Mouse (Mus musculus) E14TG2a.4 (cell line): ENCODE measurements around the gene 1700003E16Rik.

ENCODE experiments used
- H3K27me3 ChIP-seq: 2 replicates; pipeline ENCODE4 v1.6.1; 2014; ENCODE audit warnings: low read length, control low read depth; ENCODE audit not compliant: insufficient read depth
- H3K36me3 ChIP-seq: 2 replicates; pipeline ENCODE4 v1.6.1; 2014; ENCODE audit warnings: low read length, control low read depth; ENCODE audit not compliant: insufficient read depth
- H3K4me1 ChIP-seq: replicated peaks from 2 replicates; pipeline ENCODE4 v1.6.1; 2014; ENCODE audit warnings: low read depth, low read length, control low read depth
- H3K4me3 ChIP-seq: replicated peaks from 2 replicates; pipeline ENCODE4 v1.5.1; 2014; ENCODE audit warnings: mild to moderate bottlenecking, low read length
- H3K9me3 ChIP-seq: 2 replicates; pipeline ENCODE4 v1.6.1; 2014; ENCODE audit warnings: low read length, control low read depth
- CTCF ChIP-seq: conservative IDR thresholded peaks from 2 replicates; pipeline ENCODE4 v1.5.1; 2014; ENCODE audit warnings: low read length
- NANOG ChIP-seq: IDR thresholded peaks from 2 replicates; pipeline ENCODE4 v1.6.1; 2014; ENCODE audit warnings: borderline replicate concordance, low read length, mixed read lengths
- POU5F1 ChIP-seq: IDR thresholded peaks from 2 replicates; pipeline ENCODE4 v1.6.1; 2014; ENCODE audit warnings: low read length, borderline replicate concordance

Gene 1700003E16Rik

GRCm38 (mm10) chr6:83135571-83136161, 20.5 kb upstream of the 1700003E16Rik start:
- TF ChIP-seq POU5F1 (no peak), NANOG (no peak), CTCF (no peak)
- H3K9me3 ChIP-seq = no peaks in the 10 kb centered on the region
- H3K27me3 ChIP-seq = peaks cover 66% of the 10 kb centered on the region
- no peaks in the 10 kb centered on the region for H3K36me3 ChIP-seq
- peak overlapping the region; percentile 66 for H3K4me3 ChIP-seq
- H3K4me1 ChIP-seq = peaks cover 58% of the 10 kb centered on the region

DNA sequence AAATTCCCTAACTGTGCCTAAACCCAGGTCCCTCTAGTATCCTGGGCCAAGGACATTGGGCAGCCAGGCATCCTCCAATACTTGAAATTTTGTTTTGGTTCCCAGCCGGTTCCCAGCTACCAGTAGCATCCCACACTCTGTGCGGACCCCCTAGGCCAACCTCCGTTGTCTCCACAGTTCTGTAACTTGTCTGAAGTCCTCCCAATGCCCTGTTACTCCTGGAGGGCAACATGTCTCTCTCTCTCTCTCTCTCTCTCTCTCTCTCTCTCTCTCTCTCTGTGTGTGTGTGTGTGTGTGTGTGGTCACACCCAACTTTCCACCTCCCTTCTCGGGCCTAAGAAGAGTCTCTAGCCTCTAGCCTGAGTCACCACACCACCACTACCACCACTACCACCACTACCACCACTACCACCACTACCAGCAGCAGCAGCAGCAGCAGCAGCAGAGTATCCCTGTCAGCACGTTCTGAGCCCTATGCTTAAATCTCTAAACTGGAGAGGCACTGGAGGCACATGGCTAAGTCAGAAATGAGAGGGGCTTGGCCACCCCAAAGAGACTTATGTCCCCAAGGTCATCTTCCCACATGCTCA, 19.8 kb upstream of the 1700003E16Rik start:
- Histone ChIP-seq H3K36me3 (no peaks in the 10 kb centered on the region), H3K27me3 (peaks cover 70% of the 10 kb centered on the region), H3K4me3 (peak overlapping the region; percentile 69), H3K4me1 (peaks cover 52% of the 10 kb centered on the region), H3K9me3 (peaks cover 2% of the 10 kb centered on the region; the same call in 1 of the 2 replicates)
- TF ChIP-seq POU5F1 (no peak), CTCF (no peak), NANOG (no peak)

DNA sequence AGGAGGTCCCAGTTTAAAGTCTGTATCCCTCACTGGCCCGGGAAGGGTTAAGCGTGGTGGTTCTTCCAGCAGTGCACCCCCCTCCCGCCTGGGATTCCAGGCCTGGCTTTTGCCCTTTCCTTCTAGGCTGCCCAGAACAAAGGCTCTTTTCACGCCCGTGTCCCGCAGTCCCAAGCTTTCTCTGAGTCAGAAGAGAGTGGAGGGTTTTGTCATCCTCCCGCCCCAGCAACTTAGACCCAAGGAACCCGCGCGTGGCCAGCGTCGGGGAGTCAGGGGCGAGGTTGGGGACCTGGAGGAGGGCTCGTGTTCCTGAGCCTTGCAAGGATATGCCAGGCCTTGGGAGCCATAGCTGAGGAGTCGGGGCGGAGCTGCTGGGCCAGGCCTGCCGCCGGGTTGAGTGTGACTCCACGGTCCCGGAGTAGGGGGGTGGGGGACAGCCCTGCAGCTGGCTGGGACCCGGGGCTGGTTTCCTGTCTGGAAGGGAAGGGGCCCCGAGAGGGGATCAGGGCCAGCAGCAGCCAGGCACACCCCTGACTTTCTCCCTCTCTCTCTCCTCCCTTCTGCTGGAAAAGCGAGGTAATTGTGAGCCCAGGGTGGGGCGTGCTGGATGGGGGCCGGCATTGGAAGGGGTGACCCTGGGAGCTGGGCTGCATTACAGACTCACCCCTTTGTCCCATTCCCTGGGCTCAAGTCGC, 19.2 kb upstream of the 1700003E16Rik start:
- Histone ChIP-seq H3K36me3 (no peaks in the 10 kb centered on the region), H3K27me3 (peaks cover 77% of the 10 kb centered on the region), H3K4me3 (peak overlapping the region; percentile 69), H3K9me3 (peaks cover 5% of the 10 kb centered on the region; the same call in 1 of the 2 replicates), H3K4me1 (peaks cover 48% of the 10 kb centered on the region)
- TF ChIP-seq NANOG (no peak), POU5F1 (no peak), CTCF (no peak)

DNA sequence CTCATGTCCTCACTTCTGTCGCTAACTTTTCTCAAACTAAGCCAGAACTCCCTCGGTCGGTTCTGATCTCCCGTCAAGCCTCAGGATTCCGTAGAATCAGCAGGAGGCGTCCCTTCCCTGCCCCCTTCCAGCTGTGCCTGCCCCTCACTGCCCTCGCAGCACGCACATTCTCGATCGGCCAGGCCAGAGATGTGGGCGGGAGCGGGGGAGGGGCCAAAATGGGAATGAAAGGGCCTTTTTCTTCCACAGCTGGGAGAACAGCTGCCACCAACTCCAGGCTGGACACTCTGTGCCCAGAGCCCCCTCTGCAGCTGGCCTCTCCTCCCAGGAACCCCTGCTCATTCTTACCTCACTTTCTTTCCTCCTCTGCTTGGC, 18.6 kb upstream of the 1700003E16Rik start:
- Histone ChIP-seq H3K27me3 (peaks cover 82% of the 10 kb centered on the region), H3K4me1 (peaks cover 47% of the 10 kb centered on the region), H3K9me3 (peaks cover 5% of the 10 kb centered on the region; the same call in 1 of the 2 replicates), H3K36me3 (no peaks in the 10 kb centered on the region), H3K4me3 (peak overlapping the region; percentile 69)
- TF ChIP-seq CTCF (no peak), NANOG (no peak), POU5F1 (no peak)

DNA sequence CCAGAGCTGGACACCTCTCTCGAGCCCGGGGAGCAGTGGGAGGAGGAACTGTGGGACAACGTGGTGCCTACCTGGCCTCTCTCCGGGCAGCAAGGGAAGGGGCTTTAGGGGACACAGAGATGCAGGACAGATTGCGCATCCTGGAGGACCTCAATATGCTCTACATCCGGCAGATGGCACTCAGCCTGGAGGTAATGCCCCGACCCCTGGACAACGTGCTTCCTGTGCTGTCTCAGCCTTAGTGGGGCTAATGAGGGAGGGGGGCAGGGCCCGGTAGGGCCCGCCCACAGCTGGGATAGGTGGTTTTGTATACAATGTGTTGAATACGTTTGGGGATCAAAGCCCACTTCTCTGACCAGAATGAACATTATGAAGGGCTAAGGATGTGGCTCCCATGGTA, 18.1 kb upstream of the 1700003E16Rik start:
- H3K27me3 ChIP-seq = peaks cover 86% of the 10 kb centered on the region
- peak overlapping the region; percentile 69 for H3K4me3 ChIP-seq
- H3K4me1 ChIP-seq = peaks cover 50% of the 10 kb centered on the region
- peaks cover 5% of the 10 kb centered on the region; the same call in 1 of the 2 replicates for H3K9me3 ChIP-seq
- TF ChIP-seq POU5F1 = no peak
- TF ChIP-seq NANOG = no peak
- TF ChIP-seq CTCF = no peak
- no peaks in the 10 kb centered on the region for H3K36me3 ChIP-seq

DNA sequence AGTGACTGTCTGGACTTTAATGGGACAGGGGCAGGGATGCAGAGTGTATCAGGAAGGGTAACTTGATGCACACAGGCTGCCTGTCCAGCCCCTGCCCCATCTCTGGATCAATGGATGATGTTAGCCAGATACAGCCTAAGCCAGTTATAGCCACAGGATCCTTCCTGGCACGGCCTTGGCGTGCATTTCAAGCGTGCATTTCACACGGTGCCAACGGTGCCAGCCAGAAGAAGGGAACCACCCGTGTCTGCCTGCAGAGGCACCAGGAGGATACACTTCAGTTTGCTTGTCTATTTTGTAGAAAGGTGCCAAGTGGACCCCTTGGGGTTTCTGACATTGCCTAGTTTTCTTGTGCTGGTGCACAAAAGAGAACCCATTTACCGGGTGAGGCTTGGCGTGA, 16.2 kb upstream of the 1700003E16Rik start:
- Histone ChIP-seq H3K27me3 (peaks cover 90% of the 10 kb centered on the region), H3K9me3 (peaks cover 5% of the 10 kb centered on the region; the same call in 1 of the 2 replicates), H3K36me3 (no peaks in the 10 kb centered on the region), H3K4me3 (no peak overlapping the region), H3K4me1 (peaks cover 56% of the 10 kb centered on the region)
- TF ChIP-seq POU5F1 = no peak
- TF ChIP-seq CTCF = no peak
- TF ChIP-seq NANOG = no peak

DNA sequence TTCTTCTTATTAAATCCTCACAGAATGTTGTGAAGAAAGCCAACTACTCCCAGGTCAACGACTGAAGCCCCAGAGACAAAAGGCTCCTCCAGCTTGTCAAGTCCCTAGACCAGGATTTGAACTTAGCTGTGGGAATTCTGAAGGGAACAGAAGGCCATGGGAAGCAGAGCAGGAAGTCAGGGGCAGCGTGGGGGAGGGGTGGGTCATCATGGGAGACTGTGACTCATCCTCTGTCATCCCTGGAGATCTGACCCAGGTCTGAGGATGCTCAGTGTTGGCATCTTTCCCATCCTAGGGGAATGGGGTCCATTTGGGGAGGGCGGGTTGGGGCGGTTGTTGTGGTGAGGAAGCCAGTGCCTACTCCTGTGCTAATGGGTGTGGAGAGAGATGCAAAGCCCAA, 14.6 kb upstream of the 1700003E16Rik start:
- peak overlapping the region; percentile 77 for H3K4me3 ChIP-seq
- TF ChIP-seq NANOG (no peak), CTCF (no peak), POU5F1 (no peak)
- H3K9me3 ChIP-seq = peaks cover 5% of the 10 kb centered on the region; the same call in 1 of the 2 replicates
- no peaks in the 10 kb centered on the region for H3K36me3 ChIP-seq
- peaks cover 76% of the 10 kb centered on the region for H3K27me3 ChIP-seq
- H3K4me1 ChIP-seq = peaks cover 56% of the 10 kb centered on the region

- Histone ChIP-seq H3K4me1 (peaks cover 56% of the 10 kb centered on the region), H3K36me3 (no peaks in the 10 kb centered on the region), H3K27me3 (peaks cover 71% of the 10 kb centered on the region), H3K9me3 (peaks cover 5% of the 10 kb centered on the region; the same call in 1 of the 2 replicates), H3K4me3 (peak overlapping the region; percentile 77)
- no peak for TF ChIP-seq CTCF
- TF ChIP-seq NANOG = no peak
- no peak for TF ChIP-seq POU5F1
Observed at GRCm38 (mm10) chr6:83142211-83142731, 13.9 kb upstream of the 1700003E16Rik start.
